Mouse (Mus musculus): ENCODE results near the gene Susd3. TPM values are rescaled to one million over a fixed set of nuclear protein-coding genes. Genes with fewer than 3 reads are reported as not detected.

Gene Susd3
- total RNA-seq, 1 experiment from 2014 or later, result 49.3 TPM

DNA sequence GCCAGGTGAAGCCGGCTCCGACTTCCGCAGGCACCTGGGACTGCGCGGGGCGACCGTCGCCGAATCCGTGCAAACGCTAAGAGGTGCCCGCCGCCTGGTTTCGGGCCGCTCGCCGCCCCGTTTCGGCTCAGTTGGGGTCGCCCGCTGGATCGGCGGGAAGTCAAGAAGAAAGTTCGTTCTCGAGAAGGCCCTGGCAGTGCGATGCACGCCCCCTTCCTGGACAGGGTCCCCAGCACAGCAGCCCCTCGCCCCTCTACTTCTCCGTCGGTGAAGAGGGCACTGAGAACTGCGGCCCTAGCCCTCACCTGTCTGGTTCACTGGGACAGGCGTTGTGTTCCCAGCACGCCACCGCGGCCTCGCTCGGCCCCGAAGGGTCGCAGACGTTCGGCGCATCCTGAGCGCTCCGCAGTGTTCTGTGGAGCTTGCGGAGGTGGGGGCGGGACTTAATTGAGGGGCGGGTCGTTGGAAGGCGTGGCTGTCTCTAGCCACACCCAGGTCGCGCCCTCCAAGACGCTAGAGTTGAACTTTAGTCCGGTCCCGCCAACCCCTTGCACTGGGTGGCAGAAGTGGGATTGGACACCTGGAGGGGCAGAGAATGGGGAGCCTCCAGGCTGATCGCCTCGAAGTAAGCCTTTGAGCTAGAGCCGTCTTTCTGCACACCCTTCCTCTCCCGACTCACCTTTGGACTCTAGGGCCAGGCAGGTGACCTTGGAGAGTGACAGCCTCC lies 603 bp downstream of the Susd3 start:
- peak; percentile 56 for ATAC-seq (ENCODE audit: extremely low read depth, insufficient number of reproducible peaks, low FRiP score, poor library complexity, severe bottlenecking)

DNA sequence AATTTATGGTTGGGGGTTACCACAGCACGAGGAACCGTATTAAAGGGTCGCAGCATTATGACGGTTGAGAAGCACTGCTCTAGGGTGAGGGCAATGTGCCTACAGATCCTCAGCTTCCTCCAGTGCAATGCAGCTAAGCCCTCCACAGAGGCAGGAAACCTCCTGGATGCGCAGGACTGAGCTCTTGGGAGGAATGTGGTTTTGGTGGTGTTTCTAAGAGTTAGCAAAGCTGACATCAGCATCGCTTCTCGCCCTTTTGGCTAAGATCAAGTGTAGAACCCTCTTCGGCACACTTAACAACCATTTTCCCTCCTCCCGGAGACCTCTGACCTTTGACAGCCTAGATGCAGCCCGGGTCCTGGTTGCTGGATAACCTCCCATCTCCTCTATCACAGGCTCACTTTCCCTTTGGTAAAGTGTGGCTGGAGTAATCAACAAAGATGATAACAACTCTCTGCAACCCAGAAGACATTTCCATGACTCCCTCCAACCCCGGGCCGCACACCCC lies 1.2 kb downstream of the Susd3 start:
- ATAC-seq (ENCODE audit: extremely low read depth, insufficient number of reproducible peaks, low FRiP score, poor library complexity, severe bottlenecking), result no peak

DNA sequence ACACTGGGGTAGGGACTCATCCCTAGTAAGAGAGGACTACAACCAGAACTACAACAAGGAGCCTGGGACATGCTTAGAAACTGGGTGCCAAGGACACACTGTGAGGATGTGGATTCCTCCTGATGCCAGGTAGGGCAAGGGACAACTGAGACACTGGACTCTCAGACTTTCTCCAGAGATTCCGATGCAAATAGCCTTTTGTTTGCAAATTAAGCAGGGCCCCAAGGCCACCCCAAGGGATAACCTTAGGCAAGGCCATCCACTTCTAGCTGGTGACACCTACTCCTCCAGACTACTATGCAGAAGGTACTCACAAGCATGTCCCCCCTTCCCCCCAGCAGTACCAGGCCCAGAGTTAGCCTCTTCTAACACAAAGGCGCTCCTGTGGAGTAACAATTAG lies 1.9 kb downstream of the Susd3 start:
- ATAC-seq (ENCODE audit: extremely low read depth, insufficient number of reproducible peaks, low FRiP score, poor library complexity, severe bottlenecking), result no peak

DNA sequence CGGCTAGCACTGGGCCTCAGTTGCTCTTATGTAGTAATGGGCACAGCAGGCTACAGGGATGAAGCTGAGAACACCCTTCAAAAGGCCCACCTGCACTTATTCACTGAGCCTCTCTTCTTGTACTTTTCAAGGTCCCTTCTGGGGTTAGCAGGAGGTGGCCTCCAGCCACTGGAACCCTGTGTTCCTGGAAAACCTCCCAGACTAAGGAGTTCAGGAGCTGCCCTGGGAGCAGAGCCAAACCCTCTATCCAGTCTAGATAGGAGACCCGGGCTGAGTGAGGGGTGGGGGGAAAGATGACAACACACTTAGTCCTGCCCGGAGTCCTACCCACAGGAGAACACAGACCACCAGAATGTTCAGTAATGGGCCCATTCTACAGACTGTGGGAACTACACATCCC lies 2.5 kb downstream of the Susd3 start:
- ATAC-seq (ENCODE audit: extremely low read depth, insufficient number of reproducible peaks, low FRiP score, poor library complexity, severe bottlenecking), result no peak

DNA sequence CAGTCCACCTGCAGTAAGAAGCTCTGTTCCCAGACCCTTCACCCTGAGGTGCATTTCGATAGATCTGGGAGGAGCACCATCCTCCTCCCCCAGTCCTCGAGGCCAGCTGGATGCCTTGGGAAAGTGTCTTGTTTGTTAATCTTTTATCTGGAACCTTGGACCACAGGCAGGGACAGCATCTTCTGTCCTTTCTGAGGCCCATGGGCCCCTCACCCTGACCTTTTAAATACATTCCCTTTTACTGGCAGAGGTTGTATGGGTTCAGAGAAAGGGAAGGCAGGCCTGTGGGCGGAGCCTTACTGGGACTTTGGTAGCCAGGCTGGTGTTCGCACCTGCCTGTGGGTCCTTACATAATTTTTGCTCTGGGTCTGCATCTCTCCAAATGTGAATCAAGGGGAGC lies 3.3 kb downstream of the Susd3 start:
- no peak for ATAC-seq (ENCODE audit: extremely low read depth, insufficient number of reproducible peaks, low FRiP score, poor library complexity, severe bottlenecking)

GRCm38 (mm10) chr13:49243492-49243891 lies 5.0 kb downstream of the Susd3 start:
- ATAC-seq (ENCODE audit: extremely low read depth, insufficient number of reproducible peaks, low FRiP score, poor library complexity, severe bottlenecking), result no peak

GRCm38 (mm10) chr13:49242321-49243065 lies 6.0 kb downstream of the Susd3 start:
- peak; percentile 94 for ATAC-seq (ENCODE audit: extremely low read depth, insufficient number of reproducible peaks, low FRiP score, poor library complexity, severe bottlenecking)

- ATAC-seq (ENCODE audit: extremely low read depth, insufficient number of reproducible peaks, low FRiP score, poor library complexity, severe bottlenecking), result no peak
Observed at GRCm38 (mm10) chr13:49238737-49239136, 9.8 kb downstream of the Susd3 start.

DNA sequence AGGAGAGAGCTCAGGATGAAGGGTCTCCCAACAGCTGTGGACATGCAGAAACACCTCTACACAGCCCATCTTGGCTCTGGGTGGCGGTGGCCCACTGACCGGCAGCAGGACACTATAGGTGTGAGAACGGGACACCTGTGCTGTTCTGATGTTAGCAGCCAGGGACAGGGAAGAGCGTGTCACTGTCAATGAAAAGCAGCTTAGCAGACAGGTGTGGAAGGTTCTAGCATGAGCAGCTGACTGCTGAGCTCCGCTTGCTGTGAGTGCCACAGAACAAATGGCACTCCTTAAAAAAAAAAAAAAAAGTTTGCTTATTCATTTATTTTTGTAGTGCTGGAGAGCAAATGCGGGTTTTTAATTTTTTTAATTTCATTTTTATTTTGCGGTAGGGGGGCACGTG lies 10.9 kb downstream of the Susd3 start:
- no peak for ATAC-seq (ENCODE audit: extremely low read depth, insufficient number of reproducible peaks, low FRiP score, poor library complexity, severe bottlenecking)

- ATAC-seq (ENCODE audit: extremely low read depth, insufficient number of reproducible peaks, low FRiP score, poor library complexity, severe bottlenecking), result no peak
Observed at GRCm38 (mm10) chr13:49234711-49235110, 13.8 kb downstream of the Susd3 start.

DNA sequence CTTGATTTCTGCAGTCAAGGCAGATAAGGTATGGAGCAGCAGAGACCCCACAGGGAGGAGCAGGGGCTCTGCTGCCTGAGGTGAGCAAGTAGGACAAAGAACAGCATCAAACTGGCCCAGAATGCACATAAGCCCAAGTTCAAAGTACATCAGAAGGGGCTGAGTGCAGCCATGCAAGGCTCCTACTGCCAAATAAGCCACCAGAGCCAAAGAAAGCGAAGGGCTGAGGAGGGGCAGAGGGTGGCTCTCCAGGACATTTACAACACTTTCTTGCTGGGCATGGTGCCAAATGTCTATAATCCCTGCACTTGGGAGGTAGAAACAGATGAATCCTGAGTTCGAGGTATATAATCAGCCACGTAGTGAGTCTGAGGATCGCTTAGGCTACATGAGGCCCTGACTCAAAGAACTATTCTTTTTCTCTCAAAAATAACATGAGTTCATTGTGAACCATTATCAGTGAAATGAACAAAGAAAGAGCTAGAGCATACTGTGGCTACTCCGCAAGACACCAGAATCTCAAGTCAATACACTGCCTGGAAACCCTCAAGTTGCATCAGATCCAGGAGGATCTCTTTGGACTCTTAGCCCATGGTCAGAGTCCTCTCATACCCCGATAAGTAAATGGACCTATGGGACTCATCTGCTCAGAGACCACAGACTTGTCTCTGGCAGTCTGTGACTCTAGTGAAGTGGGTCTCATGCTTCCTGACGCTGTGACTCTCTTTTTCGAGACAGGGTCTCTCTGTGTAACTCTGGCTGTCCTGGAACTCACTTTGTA lies 14.5 kb downstream of the Susd3 start:
- no peak for ATAC-seq (ENCODE audit: extremely low read depth, insufficient number of reproducible peaks, low FRiP score, poor library complexity, severe bottlenecking)

DNA sequence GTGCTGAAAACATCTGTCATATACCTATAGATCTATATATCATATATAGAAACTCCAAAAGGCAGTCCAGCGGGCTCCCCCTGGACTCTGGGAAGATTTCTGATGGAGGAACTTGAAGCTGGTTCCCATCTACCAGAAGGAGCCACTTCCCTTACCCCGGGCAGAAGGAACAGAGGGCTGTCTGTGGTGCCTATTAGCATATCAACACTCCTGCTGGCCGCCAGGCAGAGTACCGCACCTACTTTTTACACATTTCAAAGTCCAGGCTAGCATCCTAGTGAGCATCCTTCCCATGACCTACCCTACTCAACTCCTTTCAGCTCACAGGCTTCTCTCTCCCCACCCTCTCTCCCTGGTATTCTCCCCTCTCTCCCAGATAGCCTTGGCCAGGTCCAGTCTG lies 22.9 kb downstream of the Susd3 start:
- ATAC-seq (ENCODE audit: extremely low read depth, insufficient number of reproducible peaks, low FRiP score, poor library complexity, severe bottlenecking), result peak; percentile 42; the same call in 1 of the 2 replicates

GRCm38 (mm10) chr13:49225159-49225558 lies 23.3 kb downstream of the Susd3 start:
- ATAC-seq (ENCODE audit: extremely low read depth, insufficient number of reproducible peaks, low FRiP score, poor library complexity, severe bottlenecking), result peak; percentile 55

GRCm38 (mm10) chr13:49224729-49225128 lies 23.8 kb downstream of the Susd3 start:
- no peak for ATAC-seq (ENCODE audit: extremely low read depth, insufficient number of reproducible peaks, low FRiP score, poor library complexity, severe bottlenecking)

- no peak for ATAC-seq (ENCODE audit: extremely low read depth, insufficient number of reproducible peaks, low FRiP score, poor library complexity, severe bottlenecking)
Observed at GRCm38 (mm10) chr13:49224314-49224713, 24.2 kb downstream of the Susd3 start.

GRCm38 (mm10) chr13:49220912-49221311 lies 27.6 kb downstream of the Susd3 start:
- ATAC-seq (ENCODE audit: extremely low read depth, insufficient number of reproducible peaks, low FRiP score, poor library complexity, severe bottlenecking), result no peak

- no peak for ATAC-seq (ENCODE audit: extremely low read depth, insufficient number of reproducible peaks, low FRiP score, poor library complexity, severe bottlenecking)
Observed at GRCm38 (mm10) chr13:49219367-49219766, 29.1 kb downstream of the Susd3 start.

DNA sequence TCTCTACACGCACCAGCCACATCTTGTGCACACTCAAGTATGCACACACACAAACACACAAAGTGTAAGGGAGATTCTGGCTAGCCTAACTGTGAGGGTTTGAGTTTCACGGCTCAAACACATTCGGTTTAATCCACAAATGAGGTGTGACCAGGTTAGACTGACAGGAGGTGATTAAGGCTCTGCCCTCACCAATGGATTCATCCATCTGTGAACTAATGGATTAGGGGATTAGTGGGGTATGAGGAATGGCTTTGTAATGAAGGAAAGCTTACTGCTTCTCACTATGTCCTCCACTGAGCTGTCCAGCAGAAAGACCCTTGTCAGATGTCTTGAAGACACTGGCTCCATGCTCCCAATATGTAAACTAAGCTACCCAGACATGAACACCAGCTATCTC lies 29.9 kb downstream of the Susd3 start:
- no peak for ATAC-seq (ENCODE audit: extremely low read depth, insufficient number of reproducible peaks, low FRiP score, poor library complexity, severe bottlenecking)

GRCm38 (mm10) chr13:49216808-49217561 lies 31.5 kb downstream of the Susd3 start:
- ATAC-seq (ENCODE audit: extremely low read depth, insufficient number of reproducible peaks, low FRiP score, poor library complexity, severe bottlenecking), result no peak
